Mouse (Mus musculus): ENCODE results near the gene Ankrd44. TPM values are rescaled to one million over a fixed set of nuclear protein-coding genes. Genes with fewer than 3 reads are reported as not detected.

Gene Ankrd44
- polyA plus RNA-seq, 1 experiment from 2014 or later, result 22.5 TPM

- H3K4me1 ChIP-seq (ENCODE audit: control insufficient read depth, insufficient read depth, low read length), result no peaks in the 10 kb centered on the region
- H3K27me3 ChIP-seq (ENCODE audit: control insufficient read depth, insufficient read depth, low read length), result no peaks in the 10 kb centered on the region
- no peak overlapping the region for H3K27ac ChIP-seq (ENCODE audit: low read length)
- no peak overlapping the region for H3K4me2 ChIP-seq (replicated peaks; ENCODE audit: low read depth, low read length)
- ATAC-seq (ENCODE audit: insufficient number of reproducible peaks, insufficient read depth, low FRiP score, low read depth), result no peak
- no peak overlapping the region for H3K9ac ChIP-seq (replicated peaks; ENCODE audit: low read depth, low read length)
- H3K36me3 ChIP-seq (ENCODE audit: control insufficient read depth, insufficient read depth, low read length), result 0 out of 2 replicates have a peak, but pooled peaks cover 4% of the 10 kb centered on the region
- 87% methylated on average over 4 of the region's 4 CpGs for WGBS
- no peaks in the 10 kb centered on the region for H3K9me3 ChIP-seq (ENCODE audit: control insufficient read depth, low read depth, low read length)
- no peak overlapping the region for H3K4me3 ChIP-seq (ENCODE audit: low read depth, low read length)
Observed at GRCm38 (mm10) chr1:54665095-54665494, 261.1 kb downstream of the Ankrd44 start.

- Histone ChIP-seq H3K4me3 (ENCODE audit: low read depth, low read length) (no peak overlapping the region), H3K9me3 (ENCODE audit: control insufficient read depth, low read depth, low read length) (no peaks in the 10 kb centered on the region), H3K36me3 (ENCODE audit: control insufficient read depth, insufficient read depth, low read length) (0 out of 2 replicates have a peak, but pooled peaks cover 4% of the 10 kb centered on the region), H3K27ac (ENCODE audit: low read length) (no peak overlapping the region), H3K4me1 (ENCODE audit: control insufficient read depth, insufficient read depth, low read length) (no peaks in the 10 kb centered on the region), H3K4me2 (replicated peaks; ENCODE audit: low read depth, low read length) (no peak overlapping the region), H3K9ac (replicated peaks; ENCODE audit: low read depth, low read length) (no peak overlapping the region), H3K27me3 (ENCODE audit: control insufficient read depth, insufficient read depth, low read length) (no peaks in the 10 kb centered on the region)
- no peak for ATAC-seq (ENCODE audit: insufficient number of reproducible peaks, insufficient read depth, low FRiP score, low read depth)
- WGBS, result 87% methylated on average over 6 of the region's 6 CpGs
Observed at GRCm38 (mm10) chr1:54660674-54661073, 265.5 kb downstream of the Ankrd44 start.

GRCm38 (mm10) chr1:54658558-54658957 lies 267.6 kb downstream of the Ankrd44 start:
- H3K27ac ChIP-seq (ENCODE audit: low read length), result no peak overlapping the region
- no peak overlapping the region for H3K9ac ChIP-seq (replicated peaks; ENCODE audit: low read depth, low read length)
- no peak overlapping the region for H3K4me2 ChIP-seq (replicated peaks; ENCODE audit: low read depth, low read length)
- no peak for ATAC-seq (ENCODE audit: insufficient number of reproducible peaks, insufficient read depth, low FRiP score, low read depth)
- no peak overlapping the region for H3K4me3 ChIP-seq (ENCODE audit: low read depth, low read length)
- 76% methylated on average over 4 of the region's 4 CpGs for WGBS
- H3K36me3 ChIP-seq (ENCODE audit: control insufficient read depth, insufficient read depth, low read length), result 0 out of 2 replicates have a peak, but pooled peaks cover 4% of the 10 kb centered on the region
- no peaks in the 10 kb centered on the region for H3K9me3 ChIP-seq (ENCODE audit: control insufficient read depth, low read depth, low read length)
- H3K4me1 ChIP-seq (ENCODE audit: control insufficient read depth, insufficient read depth, low read length), result no peaks in the 10 kb centered on the region
- no peaks in the 10 kb centered on the region for H3K27me3 ChIP-seq (ENCODE audit: control insufficient read depth, insufficient read depth, low read length)

- no peak overlapping the region for H3K4me2 ChIP-seq (replicated peaks; ENCODE audit: low read depth, low read length)
- H3K36me3 ChIP-seq (ENCODE audit: control insufficient read depth, insufficient read depth, low read length), result no peaks in the 10 kb centered on the region
- no peaks in the 10 kb centered on the region for H3K9me3 ChIP-seq (ENCODE audit: control insufficient read depth, low read depth, low read length)
- peaks cover 4% of the 10 kb centered on the region for H3K4me1 ChIP-seq (ENCODE audit: control insufficient read depth, insufficient read depth, low read length)
- no peak overlapping the region for H3K4me3 ChIP-seq (ENCODE audit: low read depth, low read length)
- WGBS, result 75% methylated on average over 5 of the region's 5 CpGs
- no peaks in the 10 kb centered on the region for H3K27me3 ChIP-seq (ENCODE audit: control insufficient read depth, insufficient read depth, low read length)
- H3K9ac ChIP-seq (replicated peaks; ENCODE audit: low read depth, low read length), result no peak overlapping the region
- no peak overlapping the region for H3K27ac ChIP-seq (ENCODE audit: low read length)
- ATAC-seq (ENCODE audit: insufficient number of reproducible peaks, insufficient read depth, low FRiP score, low read depth), result no peak
Observed at GRCm38 (mm10) chr1:54648237-54648636, 277.9 kb downstream of the Ankrd44 start.

GRCm38 (mm10) chr1:54647335-54647745 lies 278.8 kb downstream of the Ankrd44 start:
- H3K4me1 ChIP-seq (ENCODE audit: control insufficient read depth, insufficient read depth, low read length), result peaks cover 4% of the 10 kb centered on the region
- H3K36me3 ChIP-seq (ENCODE audit: control insufficient read depth, insufficient read depth, low read length), result no peaks in the 10 kb centered on the region
- H3K4me3 ChIP-seq (ENCODE audit: low read depth, low read length), result no peak overlapping the region
- no peak overlapping the region for H3K27ac ChIP-seq (ENCODE audit: low read length)
- no peak overlapping the region for H3K9ac ChIP-seq (replicated peaks; ENCODE audit: low read depth, low read length)
- WGBS, result 50% methylated on average over 3 of the region's 3 CpGs
- no peaks in the 10 kb centered on the region for H3K9me3 ChIP-seq (ENCODE audit: control insufficient read depth, low read depth, low read length)
- H3K4me2 ChIP-seq (replicated peaks; ENCODE audit: low read depth, low read length), result no peak overlapping the region
- no peak for ATAC-seq (ENCODE audit: insufficient number of reproducible peaks, insufficient read depth, low FRiP score, low read depth)
- H3K27me3 ChIP-seq (ENCODE audit: control insufficient read depth, insufficient read depth, low read length), result no peaks in the 10 kb centered on the region

- Histone ChIP-seq H3K27me3 (ENCODE audit: control insufficient read depth, insufficient read depth, low read length) (no peaks in the 10 kb centered on the region), H3K9me3 (ENCODE audit: control insufficient read depth, low read depth, low read length) (no peaks in the 10 kb centered on the region), H3K4me3 (ENCODE audit: low read depth, low read length) (no peak overlapping the region), H3K4me1 (ENCODE audit: control insufficient read depth, insufficient read depth, low read length) (no peaks in the 10 kb centered on the region), H3K36me3 (ENCODE audit: control insufficient read depth, insufficient read depth, low read length) (no peaks in the 10 kb centered on the region), H3K9ac (replicated peaks; ENCODE audit: low read depth, low read length) (no peak overlapping the region), H3K27ac (ENCODE audit: low read length) (no peak overlapping the region), H3K4me2 (replicated peaks; ENCODE audit: low read depth, low read length) (no peak overlapping the region)
- 28% methylated on average over 5 of the region's 5 CpGs for WGBS
- ATAC-seq (ENCODE audit: insufficient number of reproducible peaks, insufficient read depth, low FRiP score, low read depth), result no peak
Observed at GRCm38 (mm10) chr1:54640184-54640795, 285.9 kb downstream of the Ankrd44 start.

- Histone ChIP-seq H3K9me3 (ENCODE audit: control insufficient read depth, low read depth, low read length) (no peaks in the 10 kb centered on the region), H3K4me3 (ENCODE audit: low read depth, low read length) (no peak overlapping the region), H3K27ac (ENCODE audit: low read length) (no peak overlapping the region), H3K36me3 (ENCODE audit: control insufficient read depth, insufficient read depth, low read length) (no peaks in the 10 kb centered on the region), H3K27me3 (ENCODE audit: control insufficient read depth, insufficient read depth, low read length) (no peaks in the 10 kb centered on the region), H3K9ac (replicated peaks; ENCODE audit: low read depth, low read length) (no peak overlapping the region), H3K4me1 (ENCODE audit: control insufficient read depth, insufficient read depth, low read length) (no peaks in the 10 kb centered on the region), H3K4me2 (replicated peaks; ENCODE audit: low read depth, low read length) (no peak overlapping the region)
- ATAC-seq (ENCODE audit: insufficient number of reproducible peaks, insufficient read depth, low FRiP score, low read depth), result no peak
- WGBS, result 74% methylated on average over 6 of the region's 6 CpGs
Observed at GRCm38 (mm10) chr1:54639506-54640078, 286.6 kb downstream of the Ankrd44 start.

GRCm38 (mm10) chr1:54639076-54639475 lies 287.1 kb downstream of the Ankrd44 start:
- Histone ChIP-seq H3K9me3 (ENCODE audit: control insufficient read depth, low read depth, low read length) (no peaks in the 10 kb centered on the region), H3K4me3 (ENCODE audit: low read depth, low read length) (no peak overlapping the region), H3K9ac (replicated peaks; ENCODE audit: low read depth, low read length) (no peak overlapping the region), H3K4me1 (ENCODE audit: control insufficient read depth, insufficient read depth, low read length) (no peaks in the 10 kb centered on the region), H3K27me3 (ENCODE audit: control insufficient read depth, insufficient read depth, low read length) (no peaks in the 10 kb centered on the region), H3K4me2 (replicated peaks; ENCODE audit: low read depth, low read length) (no peak overlapping the region), H3K36me3 (ENCODE audit: control insufficient read depth, insufficient read depth, low read length) (no peaks in the 10 kb centered on the region), H3K27ac (ENCODE audit: low read length) (no peak overlapping the region)
- ATAC-seq (ENCODE audit: insufficient number of reproducible peaks, insufficient read depth, low FRiP score, low read depth), result no peak
- WGBS, result 88% methylated on average over 2 of the region's 2 CpGs

- ATAC-seq (ENCODE audit: insufficient number of reproducible peaks, insufficient read depth, low FRiP score, low read depth), result no peak
- no peak overlapping the region for H3K4me2 ChIP-seq (replicated peaks; ENCODE audit: low read depth, low read length)
- H3K9ac ChIP-seq (replicated peaks; ENCODE audit: low read depth, low read length), result no peak overlapping the region
- H3K9me3 ChIP-seq (ENCODE audit: control insufficient read depth, low read depth, low read length), result no peaks in the 10 kb centered on the region
- no peaks in the 10 kb centered on the region for H3K27me3 ChIP-seq (ENCODE audit: control insufficient read depth, insufficient read depth, low read length)
- H3K4me3 ChIP-seq (ENCODE audit: low read depth, low read length), result no peak overlapping the region
- H3K27ac ChIP-seq (ENCODE audit: low read length), result no peak overlapping the region
- H3K36me3 ChIP-seq (ENCODE audit: control insufficient read depth, insufficient read depth, low read length), result no peaks in the 10 kb centered on the region
- WGBS, result 93% methylated on average over 2 of the region's 2 CpGs
- no peaks in the 10 kb centered on the region for H3K4me1 ChIP-seq (ENCODE audit: control insufficient read depth, insufficient read depth, low read length)
Observed at GRCm38 (mm10) chr1:54637340-54637739, 288.8 kb downstream of the Ankrd44 start.

All from stomach, embryonic 14.5 days (tissue).